Mouse (Mus musculus): ENCODE results near the gene Dhrs4. TPM values are rescaled to one million over a fixed set of nuclear protein-coding genes. Genes with fewer than 3 reads are reported as not detected.
A peak's percentile ranks its signal among the peaks of the same experiment; 100 is the strongest.

Dhrs4 gene
- polyA plus RNA-seq, 1 experiment from 2014 or later = 147 TPM

- 70% methylated on average over 4 of the region's 4 CpGs for WGBS
- no peak for ATAC-seq (ENCODE audit: low FRiP score, low TSS enrichment)
- no peak overlapping the region for H3K4me3 ChIP-seq (ENCODE audit: low read length)
Observed at GRCm38 (mm10) chr14:55519604-55520003, 41.0 kb downstream of the Dhrs4 start.

GRCm38 (mm10) chr14:55520451-55521361 lies 42.1 kb downstream of the Dhrs4 start:
- Histone ChIP-seq H3K4me3 (ENCODE audit: low read length) (peak overlapping the region; percentile 52), H3K9ac (replicated peaks; ENCODE audit: low read length) (peak overlapping the region; percentile 51), H3K27ac (ENCODE audit: low read length) (no peak overlapping the region), H3K4me1 (ENCODE audit: insufficient read depth, low read length) (peaks cover 9% of the 10 kb centered on the region; the same call in 1 of the 2 replicates), H3K4me2 (replicated peaks; ENCODE audit: low read depth, low read length) (peak overlapping the region; percentile 94), H3K27me3 (ENCODE audit: insufficient read depth, low read length) (peaks cover 44% of the 10 kb centered on the region), H3K9me3 (ENCODE audit: low read length) (no peaks in the 10 kb centered on the region), H3K36me3 (ENCODE audit: insufficient read depth, low read length) (no peaks in the 10 kb centered on the region)
- under 1% methylated on average over 61 of the region's 61 CpGs for WGBS
- peak; percentile 39 for ATAC-seq (ENCODE audit: low FRiP score, low TSS enrichment)

More at GRCm38 (mm10) chr14:55519604-55520003, 41.0 kb downstream of the Dhrs4 start:
- H3K27me3 ChIP-seq (ENCODE audit: insufficient read depth, low read length) = peaks cover 44% of the 10 kb centered on the region
- no peaks in the 10 kb centered on the region for H3K36me3 ChIP-seq (ENCODE audit: insufficient read depth, low read length)
- H3K9me3 ChIP-seq (ENCODE audit: low read length) = no peaks in the 10 kb centered on the region
- H3K4me2 ChIP-seq (replicated peaks; ENCODE audit: low read depth, low read length) = no peak overlapping the region
- peaks cover 9% of the 10 kb centered on the region; the same call in 1 of the 2 replicates for H3K4me1 ChIP-seq (ENCODE audit: insufficient read depth, low read length)
- no peak overlapping the region for H3K27ac ChIP-seq (ENCODE audit: low read length)
- H3K9ac ChIP-seq (replicated peaks; ENCODE audit: low read length) = no peak overlapping the region

GRCm38 (mm10) chr14:55524062-55524461 lies 45.5 kb downstream of the Dhrs4 start:
- H3K9me3 ChIP-seq (ENCODE audit: low read length) = no peaks in the 10 kb centered on the region
- WGBS = 61% methylated on average over 4 of the region's 4 CpGs
- no peak overlapping the region for H3K4me2 ChIP-seq (replicated peaks; ENCODE audit: low read depth, low read length)
- peaks cover 41% of the 10 kb centered on the region for H3K27me3 ChIP-seq (ENCODE audit: insufficient read depth, low read length)
- H3K4me3 ChIP-seq (ENCODE audit: low read length) = no peak overlapping the region
- H3K27ac ChIP-seq (ENCODE audit: low read length) = no peak overlapping the region
- H3K36me3 ChIP-seq (ENCODE audit: insufficient read depth, low read length) = no peaks in the 10 kb centered on the region
- no peak for ATAC-seq (ENCODE audit: low FRiP score, low TSS enrichment)
- H3K4me1 ChIP-seq (ENCODE audit: insufficient read depth, low read length) = peaks cover 9% of the 10 kb centered on the region; the same call in 1 of the 2 replicates
- H3K9ac ChIP-seq (replicated peaks; ENCODE audit: low read length) = no peak overlapping the region

- 20% methylated on average over 8 of the region's 8 CpGs for WGBS
- Histone ChIP-seq H3K4me2 (replicated peaks; ENCODE audit: low read depth, low read length) (no peak within 1 kb of the TSS), H3K27ac (ENCODE audit: low read length) (no peak within 1 kb of the TSS), H3K36me3 (ENCODE audit: insufficient read depth, low read length) (no peaks in the 10 kb centered on the region), H3K4me3 (ENCODE audit: low read length) (no peak within 1 kb of the TSS), H3K9ac (replicated peaks; ENCODE audit: low read length) (no peak within 1 kb of the TSS), H3K4me1 (ENCODE audit: insufficient read depth, low read length) (peaks cover 9% of the 10 kb centered on the region; the same call in 1 of the 2 replicates), H3K27me3 (ENCODE audit: insufficient read depth, low read length) (peaks cover 42% of the 10 kb centered on the region), H3K9me3 (ENCODE audit: low read length) (no peaks in the 10 kb centered on the region)
- ATAC-seq (ENCODE audit: low FRiP score, low TSS enrichment) = no peak
Observed at GRCm38 (mm10) chr14:55524785-55525184, 46.2 kb downstream of the Dhrs4 start, which contains the start of gene Nrl. Nrl (minus strand) TSS chr14:55524981.

GRCm38 (mm10) chr14:55526674-55527073 lies 48.1 kb downstream of the Dhrs4 start:
- Histone ChIP-seq H3K9me3 (ENCODE audit: low read length) (no peaks in the 10 kb centered on the region), H3K9ac (replicated peaks; ENCODE audit: low read length) (no peak overlapping the region), H3K4me2 (replicated peaks; ENCODE audit: low read depth, low read length) (no peak overlapping the region), H3K4me1 (ENCODE audit: insufficient read depth, low read length) (no peaks in the 10 kb centered on the region), H3K27ac (ENCODE audit: low read length) (no peak overlapping the region), H3K4me3 (ENCODE audit: low read length) (no peak overlapping the region), H3K36me3 (ENCODE audit: insufficient read depth, low read length) (no peaks in the 10 kb centered on the region), H3K27me3 (ENCODE audit: insufficient read depth, low read length) (peaks cover 27% of the 10 kb centered on the region)
- no peak for ATAC-seq (ENCODE audit: low FRiP score, low TSS enrichment)
- WGBS = 87% methylated on average over 2 of the region's 2 CpGs

GRCm38 (mm10) chr14:55527940-55528339 lies 49.4 kb downstream of the Dhrs4 start:
- Histone ChIP-seq H3K4me3 (ENCODE audit: low read length) (no peak overlapping the region), H3K27me3 (ENCODE audit: insufficient read depth, low read length) (peaks cover 16% of the 10 kb centered on the region), H3K9me3 (ENCODE audit: low read length) (no peaks in the 10 kb centered on the region), H3K9ac (replicated peaks; ENCODE audit: low read length) (no peak overlapping the region), H3K36me3 (ENCODE audit: insufficient read depth, low read length) (no peaks in the 10 kb centered on the region), H3K4me2 (replicated peaks; ENCODE audit: low read depth, low read length) (no peak overlapping the region), H3K27ac (ENCODE audit: low read length) (no peak overlapping the region), H3K4me1 (ENCODE audit: insufficient read depth, low read length) (no peaks in the 10 kb centered on the region)
- 27% methylated on average over 3 of the region's 3 CpGs for WGBS
- ATAC-seq (ENCODE audit: low FRiP score, low TSS enrichment) = no peak

GRCm38 (mm10) chr14:55536116-55536745 lies 57.7 kb downstream of the Dhrs4 start:
- H3K27me3 ChIP-seq (ENCODE audit: insufficient read depth, low read length) = no peaks in the 10 kb centered on the region
- 50% methylated on average over 6 of the region's 6 CpGs for WGBS
- no peak overlapping the region for H3K4me3 ChIP-seq (ENCODE audit: low read length)
- H3K9me3 ChIP-seq (ENCODE audit: low read length) = no peaks in the 10 kb centered on the region
- no peak overlapping the region for H3K9ac ChIP-seq (replicated peaks; ENCODE audit: low read length)
- H3K36me3 ChIP-seq (ENCODE audit: insufficient read depth, low read length) = no peaks in the 10 kb centered on the region
- H3K4me2 ChIP-seq (replicated peaks; ENCODE audit: low read depth, low read length) = no peak overlapping the region
- no peak overlapping the region for H3K27ac ChIP-seq (ENCODE audit: low read length)
- no peak for ATAC-seq (ENCODE audit: low FRiP score, low TSS enrichment)
- H3K4me1 ChIP-seq (ENCODE audit: insufficient read depth, low read length) = peaks cover 6% of the 10 kb centered on the region

Other genes with a start within 250 kb of the Dhrs4 start
- gene Carmil3, start 11.9 kb downstream of the Dhrs4 start, polyA plus RNA-seq (2015; fragmentation: Nextera tagmentation; extraction: Ambion mirVana) = 2.5 and 3.0 TPM in 2 replicates
- gene Cpne6, start 31.7 kb downstream of the Dhrs4 start, polyA plus RNA-seq (2015; fragmentation: Nextera tagmentation; extraction: Ambion mirVana) = 0.21 and 0.46 TPM in 2 replicates
- not detected in 2 replicates for gene Nrl, start 46.2 kb downstream of the Dhrs4 start, polyA plus RNA-seq (2015; fragmentation: Nextera tagmentation; extraction: Ambion mirVana)
- gene Pck2, start 61.5 kb downstream of the Dhrs4 start, polyA plus RNA-seq (2015; fragmentation: Nextera tagmentation; extraction: Ambion mirVana) = 64.2 and 66.0 TPM in 2 replicates
- gene Dcaf11, start 81.2 kb downstream of the Dhrs4 start, polyA plus RNA-seq (2015; fragmentation: Nextera tagmentation; extraction: Ambion mirVana) = 117 TPM in 2 replicates
- gene A730061H03Rik, start 81.6 kb downstream of the Dhrs4 start, polyA plus RNA-seq (2015; fragmentation: Nextera tagmentation; extraction: Ambion mirVana) = 1.2 and 1.6 TPM in 2 replicates
- gene Fitm1, start 96.9 kb downstream of the Dhrs4 start, polyA plus RNA-seq (2015; fragmentation: Nextera tagmentation; extraction: Ambion mirVana) = 4.5 and 4.6 TPM in 2 replicates
- 156 and 168 TPM in 2 replicates for gene Psme1, start 99.4 kb downstream of the Dhrs4 start, polyA plus RNA-seq (2015; fragmentation: Nextera tagmentation; extraction: Ambion mirVana)
- gene Emc9, start 106.5 kb downstream of the Dhrs4 start, polyA plus RNA-seq (2015; fragmentation: Nextera tagmentation; extraction: Ambion mirVana) = 9.3 and 9.5 TPM in 2 replicates
- gene Psme2, start 112.4 kb downstream of the Dhrs4 start, polyA plus RNA-seq (2015; fragmentation: Nextera tagmentation; extraction: Ambion mirVana) = 207 and 226 TPM in 2 replicates
- 21.3 and 26.2 TPM in 2 replicates for gene Rnf31, start 113.0 kb downstream of the Dhrs4 start, polyA plus RNA-seq (2015; fragmentation: Nextera tagmentation; extraction: Ambion mirVana)
- gene Irf9, start 124.8 kb downstream of the Dhrs4 start, polyA plus RNA-seq (2015; fragmentation: Nextera tagmentation; extraction: Ambion mirVana) = 16.8 and 17.7 TPM in 2 replicates
- 23.0 and 24.2 TPM in 2 replicates for gene Rec8, start 139.3 kb downstream of the Dhrs4 start, polyA plus RNA-seq (2015; fragmentation: Nextera tagmentation; extraction: Ambion mirVana)
- 120 and 130 TPM in 2 replicates for gene Ipo4, start 157.2 kb downstream of the Dhrs4 start, polyA plus RNA-seq (2015; fragmentation: Nextera tagmentation; extraction: Ambion mirVana)
- 1.5 and 1.6 TPM in 2 replicates for gene Gm49378, start 159.1 kb downstream of the Dhrs4 start, polyA plus RNA-seq (2015; fragmentation: Nextera tagmentation; extraction: Ambion mirVana)
- gene Tm9sf1, start 165.0 kb downstream of the Dhrs4 start, polyA plus RNA-seq (2015; fragmentation: Nextera tagmentation; extraction: Ambion mirVana) = 137 and 139 TPM in 2 replicates
- 1.1 and 1.3 TPM in 2 replicates for gene Tssk4, start 171.4 kb downstream of the Dhrs4 start, polyA plus RNA-seq (2015; fragmentation: Nextera tagmentation; extraction: Ambion mirVana)
- gene Mdp1, start 181.8 kb downstream of the Dhrs4 start, polyA plus RNA-seq (2015; fragmentation: Nextera tagmentation; extraction: Ambion mirVana) = 59.8 and 61.0 TPM in 2 replicates
- 74.1 and 74.2 TPM in 2 replicates for gene Gmpr2, start 193.2 kb downstream of the Dhrs4 start, polyA plus RNA-seq (2015; fragmentation: Nextera tagmentation; extraction: Ambion mirVana)
- gene Nedd8, start 193.4 kb downstream of the Dhrs4 start, polyA plus RNA-seq (2015; fragmentation: Nextera tagmentation; extraction: Ambion mirVana) = 514 and 521 TPM in 2 replicates
- 43.9 and 44.5 TPM in 2 replicates for gene Tinf2, start 203.1 kb downstream of the Dhrs4 start, polyA plus RNA-seq (2015; fragmentation: Nextera tagmentation; extraction: Ambion mirVana)
- gene Tgm1, start 235.2 kb downstream of the Dhrs4 start, polyA plus RNA-seq (2015; fragmentation: Nextera tagmentation; extraction: Ambion mirVana) = 2.9 and 3.0 TPM in 2 replicates
- gene Rabggta, start 243.5 kb downstream of the Dhrs4 start, polyA plus RNA-seq (2015; fragmentation: Nextera tagmentation; extraction: Ambion mirVana) = 43.3 and 46.2 TPM in 2 replicates